Mouse (Mus musculus) heart, embryonic 11.5 days (tissue): ENCODE measurements around the gene Rhobtb1. TPM values are rescaled to one million over a fixed set of nuclear protein-coding genes. Genes with fewer than 3 reads are reported as not detected.

Experiments used
- ATAC-seq: fragments of 200-750 bp; cut with Nextera tagmentation; replicated peaks from 2 replicates; pipeline ENCODE4 v1.8.0; 2017; ENCODE audit warnings: moderate library complexity; ENCODE audit not compliant: insufficient number of reproducible peaks, low FRiP score, low TSS enrichment
- H3K27ac ChIP-seq: fragments of 300-500 bp; sonication (generic); 2 replicates; pipeline ENCODE4 v1.5.1; 2014; ENCODE audit warnings: mild to moderate bottlenecking, low read depth, low read length
- H3K27me3 ChIP-seq: fragments of 300-500 bp; sonication (generic); 2 replicates; pipeline ENCODE4 v1.6.1; 2014; ENCODE audit warnings: mild to moderate bottlenecking, low read length, mixed read lengths; ENCODE audit not compliant: control insufficient read depth, insufficient read depth
- H3K36me3 ChIP-seq: fragments of 300-500 bp; sonication (generic); 2 replicates; pipeline ENCODE4 v1.6.1; 2014; ENCODE audit warnings: mild to moderate bottlenecking, low read length, moderate library complexity, mixed read lengths; ENCODE audit not compliant: control insufficient read depth, insufficient read depth
- H3K4me1 ChIP-seq: fragments of 300-500 bp; sonication (generic); 2 replicates; pipeline ENCODE4 v1.6.1; 2014; ENCODE audit warnings: low read length; ENCODE audit not compliant: control insufficient read depth, insufficient read depth
- H3K4me2 ChIP-seq: fragments of 300-500 bp; sonication (generic); 2 replicates; pipeline ENCODE4 v1.6.1; 2014; ENCODE audit warnings: mild to moderate bottlenecking, moderate library complexity
- H3K4me3 ChIP-seq: fragments of 300-500 bp; sonication (generic); 2 replicates; pipeline ENCODE4 v1.5.1; 2014; ENCODE audit warnings: low read depth, low read length
- H3K9ac ChIP-seq: fragments of 300-500 bp; sonication (generic); 2 replicates; pipeline ENCODE4 v1.6.1; 2014; ENCODE audit warnings: mild to moderate bottlenecking, low read depth, low read length, moderate library complexity
- H3K9me3 ChIP-seq: fragments of 300-500 bp; sonication (generic); replicated peaks from 2 replicates; pipeline ENCODE4 v1.6.1; 2016; ENCODE audit warnings: low read length; ENCODE audit not compliant: control insufficient read depth
- WGBS: fragments of 180-500 bp; shearing (Covaris S2); extraction: QIAGEN DNeasy Blood & Tissue Kit; methylation state at CpG from one replicate; pipeline ENCODE4 v1.1.7; 2014; ENCODE audit not compliant: insufficient replicate concordance; 5-methylcytosine and 5-hydroxymethylcytosine counted together
- polyA plus RNA-seq: library from polyadenylated mRNA; unstranded; fragments of >200 nt; fragmentation: Nextera tagmentation; extraction: Ambion mirVana; gene quantifications from 2 replicates; pipeline ENCODE4 v1.2.1, GENCODE M21; 2014

Rhobtb1 gene
- polyA plus RNA-seq, 1 experiment from 2014 or later, result 31.1 TPM

- H3K4me3 ChIP-seq, result no peak overlapping the region
- H3K27ac ChIP-seq, result no peak overlapping the region
- no peaks in the 10 kb centered on the region for H3K36me3 ChIP-seq
- H3K27me3 ChIP-seq, result no peaks in the 10 kb centered on the region
- WGBS, result 76% methylated on average over 6 of the region's 6 CpGs
- no peaks in the 10 kb centered on the region for H3K9me3 ChIP-seq
- no peak overlapping the region for H3K9ac ChIP-seq
- no peak for ATAC-seq
- no peaks in the 10 kb centered on the region for H3K4me1 ChIP-seq
- no peak overlapping the region for H3K4me2 ChIP-seq
Measured at GRCm38 (mm10) chr10:69156462-69156861, 5.2 kb downstream of the Rhobtb1 start.

- Histone ChIP-seq H3K4me2 (no peak overlapping the region), H3K36me3 (no peaks in the 10 kb centered on the region), H3K9ac (no peak overlapping the region), H3K27me3 (no peaks in the 10 kb centered on the region), H3K4me3 (no peak overlapping the region), H3K4me1 (no peaks in the 10 kb centered on the region), H3K27ac (no peak overlapping the region), H3K9me3 (no peaks in the 10 kb centered on the region)
- no peak for ATAC-seq
- WGBS, result 71% methylated on average over 2 of the region's 2 CpGs
Measured at GRCm38 (mm10) chr10:69157471-69157870, 6.2 kb downstream of the Rhobtb1 start.

- H3K27me3 ChIP-seq, result no peaks in the 10 kb centered on the region
- no peak for ATAC-seq
- H3K4me2 ChIP-seq, result no peak overlapping the region
- no peak overlapping the region for H3K4me3 ChIP-seq
- WGBS, result 75% methylated on average over 2 of the region's 2 CpGs
- H3K4me1 ChIP-seq, result no peaks in the 10 kb centered on the region
- H3K27ac ChIP-seq, result no peak overlapping the region
- no peaks in the 10 kb centered on the region for H3K36me3 ChIP-seq
- no peaks in the 10 kb centered on the region; the same call in 1 of the 2 replicates for H3K9me3 ChIP-seq
- no peak overlapping the region for H3K9ac ChIP-seq
Measured at GRCm38 (mm10) chr10:69160877-69161276, 9.6 kb downstream of the Rhobtb1 start.

- 77% methylated on average over 3 of the region's 3 CpGs for WGBS
- H3K4me1 ChIP-seq, result no peaks in the 10 kb centered on the region
Measured at GRCm38 (mm10) chr10:69161503-69161902, 10.3 kb downstream of the Rhobtb1 start.

GRCm38 (mm10) chr10:69162577-69162976 lies 11.3 kb downstream of the Rhobtb1 start:
- Histone ChIP-seq H3K4me1 (no peaks in the 10 kb centered on the region), H3K4me2 (no peak overlapping the region), H3K36me3 (no peaks in the 10 kb centered on the region), H3K9ac (no peak overlapping the region), H3K4me3 (no peak overlapping the region), H3K27me3 (no peaks in the 10 kb centered on the region), H3K27ac (no peak overlapping the region), H3K9me3 (no peaks in the 10 kb centered on the region; the same call in 1 of the 2 replicates)
- 68% methylated on average over 5 of the region's 5 CpGs for WGBS
- ATAC-seq, result no peak

More at GRCm38 (mm10) chr10:69161503-69161902, 10.3 kb downstream of the Rhobtb1 start:
- H3K4me2 ChIP-seq, result no peak overlapping the region
- no peak overlapping the region for H3K27ac ChIP-seq
- H3K9me3 ChIP-seq, result no peaks in the 10 kb centered on the region; the same call in 1 of the 2 replicates
- H3K27me3 ChIP-seq, result no peaks in the 10 kb centered on the region
- ATAC-seq, result no peak
- no peak overlapping the region for H3K4me3 ChIP-seq
- H3K9ac ChIP-seq, result no peak overlapping the region
- H3K36me3 ChIP-seq, result no peaks in the 10 kb centered on the region

- Histone ChIP-seq H3K36me3 (no peaks in the 10 kb centered on the region), H3K4me3 (no peak overlapping the region), H3K9ac (no peak overlapping the region), H3K4me2 (no peak overlapping the region), H3K9me3 (no peaks in the 10 kb centered on the region; the same call in 1 of the 2 replicates), H3K27ac (no peak overlapping the region), H3K27me3 (no peaks in the 10 kb centered on the region), H3K4me1 (no peaks in the 10 kb centered on the region)
- no peak for ATAC-seq
- WGBS, result 72% methylated on average over 5 of the region's 5 CpGs
Measured at GRCm38 (mm10) chr10:69163216-69163615, 12.0 kb downstream of the Rhobtb1 start.

GRCm38 (mm10) chr10:69165125-69165524 lies 13.9 kb downstream of the Rhobtb1 start:
- H3K4me2 ChIP-seq, result no peak overlapping the region
- no peaks in the 10 kb centered on the region for H3K4me1 ChIP-seq
- 56% methylated on average over 7 of the region's 7 CpGs for WGBS
- H3K36me3 ChIP-seq, result no peaks in the 10 kb centered on the region
- no peaks in the 10 kb centered on the region; the same call in 1 of the 2 replicates for H3K9me3 ChIP-seq
- H3K27me3 ChIP-seq, result no peaks in the 10 kb centered on the region
- H3K4me3 ChIP-seq, result no peak overlapping the region
- no peak overlapping the region for H3K9ac ChIP-seq
- no peak overlapping the region for H3K27ac ChIP-seq
- ATAC-seq, result no peak

GRCm38 (mm10) chr10:69165847-69166246 lies 14.6 kb downstream of the Rhobtb1 start:
- 86% methylated on average over 3 of the region's 3 CpGs for WGBS
- no peak for ATAC-seq
- no peaks in the 10 kb centered on the region for H3K36me3 ChIP-seq

GRCm38 (mm10) chr10:69166514-69166913 lies 15.3 kb downstream of the Rhobtb1 start:
- H3K9me3 ChIP-seq, result no peaks in the 10 kb centered on the region; the same call in 1 of the 2 replicates
- H3K4me2 ChIP-seq, result no peak overlapping the region
- WGBS, result 74% methylated on average over 12 of the region's 12 CpGs
- no peaks in the 10 kb centered on the region for H3K36me3 ChIP-seq
- H3K9ac ChIP-seq, result no peak overlapping the region
- no peaks in the 10 kb centered on the region for H3K4me1 ChIP-seq
- no peak overlapping the region for H3K4me3 ChIP-seq
- no peaks in the 10 kb centered on the region for H3K27me3 ChIP-seq
- ATAC-seq, result no peak
- no peak overlapping the region for H3K27ac ChIP-seq

More at GRCm38 (mm10) chr10:69165847-69166246, 14.6 kb downstream of the Rhobtb1 start:
- Histone ChIP-seq H3K4me2 (no peak overlapping the region), H3K27me3 (no peaks in the 10 kb centered on the region), H3K9ac (no peak overlapping the region), H3K9me3 (no peaks in the 10 kb centered on the region; the same call in 1 of the 2 replicates), H3K4me3 (no peak overlapping the region), H3K27ac (no peak overlapping the region), H3K4me1 (no peaks in the 10 kb centered on the region)
